ENCODE assay signal across 19 mouse cellular contexts in the genomic region with DNA sequence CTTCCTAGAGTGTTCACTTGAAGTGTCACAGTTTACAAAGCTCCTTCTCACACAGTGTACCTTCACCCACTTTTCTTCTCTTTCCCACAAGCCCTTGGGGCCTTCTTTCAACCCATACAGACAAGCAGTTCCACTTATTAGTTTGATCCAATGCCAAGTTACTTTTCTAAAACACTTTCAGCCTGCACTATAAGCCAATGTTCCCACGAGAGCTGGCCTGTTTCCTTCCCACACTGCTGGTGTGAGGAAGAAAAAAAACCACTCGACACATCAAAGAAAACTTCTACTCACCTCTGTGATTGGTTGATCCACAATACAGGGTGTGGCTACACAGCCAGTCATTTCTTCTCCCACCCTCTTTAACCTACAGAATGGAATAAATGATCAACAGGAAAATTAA.
DNase-seq lines count a peak whose midpoint lies in the region; ATAC-seq lines count a peak whose summit lies in the region.
"Had no signal": no experiment of that assay in that cellular context is flagged by ENCODE, and none has a peak within 500 bp of the region (broad histone marks: within the 10 kb centered on the region; RNA-seq: fewer than 3 reads in every experiment).

No protein-coding gene starts in this region.

- WGBS in heart, embryonic 13.5 days, result 34% methylated on average over 2 of the region's 2 CpGs
- 11% methylated on average over 2 of the region's 2 CpGs for WGBS in lung, embryonic 15.5 days
- 22% methylated on average over 2 of the region's 2 CpGs for WGBS in embryonic facial prominence, embryonic 14.5 days
- WGBS in limb, embryonic 15.5 days, result 13% methylated on average over 2 of the region's 2 CpGs

- no peak overlapping the region for H3K4me3 ChIP-seq in heart, embryonic 13.5 days
- H3K4me3 ChIP-seq in lung, embryonic 15.5 days, result no peak overlapping the region
- no peak overlapping the region for H3K4me3 ChIP-seq in embryonic facial prominence, embryonic 14.5 days (ENCODE audit: low read depth, low read length)
- no peak overlapping the region for H3K4me3 ChIP-seq in limb, embryonic 15.5 days
- H3K4me3 ChIP-seq: hindbrain, embryonic 10.5 days; liver, embryonic 13.5 days; megakaryocyte, embryonic 14.5 days had no signal

- DNase-seq in heart, postnatal 14 days, result no peak
- DNase-seq in lung, postnatal 10 days, result no peak
- DNase-seq in embryonic facial prominence, embryonic 14.5 days (ENCODE audit: low spot score), result peak; percentile 46
- no peak for DNase-seq in kidney, adult 11 months
- DNase-seq: adrenal gland, postnatal 25 days; B cell, adult 2 months; cerebellum, adult 2 months; gastrocnemius, postnatal 36 days; kidney, adult 2 months; kidney, postnatal 36 days; right cerebral cortex, adult 18-20 months; thymus, adult 2 months had no signal

- peaks cover 30% of the 10 kb centered on the region for H3K4me1 ChIP-seq in heart, embryonic 13.5 days
- peaks cover 24% of the 10 kb centered on the region for H3K4me1 ChIP-seq in lung, embryonic 15.5 days
- peaks cover 23% of the 10 kb centered on the region for H3K4me1 ChIP-seq in embryonic facial prominence, embryonic 14.5 days (ENCODE audit: control insufficient read depth, insufficient read depth, low read length)
- H3K4me1 ChIP-seq in limb, embryonic 15.5 days, result peaks cover 17% of the 10 kb centered on the region

- H3K4me2 ChIP-seq in heart, embryonic 13.5 days, result no peak overlapping the region
- H3K4me2 ChIP-seq in lung, embryonic 15.5 days, result no peak overlapping the region
- no peak overlapping the region for H3K4me2 ChIP-seq in embryonic facial prominence, embryonic 14.5 days (ENCODE audit: low read depth, low read length)
- no peak overlapping the region for H3K4me2 ChIP-seq in limb, embryonic 15.5 days
- H3K4me2 ChIP-seq: liver, embryonic 13.5 days had no signal

- H3K9ac ChIP-seq in heart, embryonic 13.5 days, result no peak overlapping the region
- H3K9ac ChIP-seq in lung, embryonic 15.5 days, result no peak overlapping the region
- H3K9ac ChIP-seq in embryonic facial prominence, embryonic 14.5 days (ENCODE audit: low read depth, low read length), result no peak overlapping the region
- H3K9ac ChIP-seq in limb, embryonic 15.5 days, result no peak overlapping the region
- H3K9ac ChIP-seq: liver, embryonic 13.5 days had no signal

- H3K9me3 ChIP-seq in heart, embryonic 13.5 days, result peaks cover 12% of the 10 kb centered on the region
- H3K9me3 ChIP-seq in lung, embryonic 15.5 days, result no peaks in the 10 kb centered on the region
- peaks cover 3% of the 10 kb centered on the region; the same call in 1 of the 2 replicates for H3K9me3 ChIP-seq in embryonic facial prominence, embryonic 14.5 days (ENCODE audit: control insufficient read depth, low read length)
- H3K9me3 ChIP-seq in limb, embryonic 15.5 days, result no peaks in the 10 kb centered on the region
- H3K9me3 ChIP-seq: hindbrain, embryonic 10.5 days; liver, embryonic 13.5 days had no signal

- ATAC-seq in heart, embryonic 13.5 days (ENCODE audit: extremely low read depth, insufficient number of reproducible peaks, low FRiP score, low TSS enrichment), result no peak
- 0 out of 2 replicates have a peak, but pooled peaks have one; percentile 44 for ATAC-seq in lung, embryonic 15.5 days (ENCODE audit: borderline replicate concordance, extremely low read depth, low FRiP score, low TSS enrichment)
- peak; percentile 55; the same call in 1 of the 2 replicates for ATAC-seq in embryonic facial prominence, embryonic 14.5 days (ENCODE audit: low read depth)
- ATAC-seq in limb, embryonic 15.5 days (ENCODE audit: insufficient number of reproducible peaks, low FRiP score, low TSS enrichment, low read depth), result no peak
- ATAC-seq: forebrain, embryonic 14.5 days had no signal

- H3K36me3 ChIP-seq in heart, embryonic 13.5 days, result no peaks in the 10 kb centered on the region
- H3K36me3 ChIP-seq in lung, embryonic 15.5 days, result no peaks in the 10 kb centered on the region
- no peaks in the 10 kb centered on the region for H3K36me3 ChIP-seq in embryonic facial prominence, embryonic 14.5 days (ENCODE audit: control insufficient read depth, insufficient read depth, low read length)
- H3K36me3 ChIP-seq in limb, embryonic 15.5 days, result no peaks in the 10 kb centered on the region
- H3K36me3 ChIP-seq: hindbrain, embryonic 10.5 days; liver, embryonic 13.5 days had no signal

- H3K27me3 ChIP-seq in heart, embryonic 13.5 days (replicated peaks), result no peaks in the 10 kb centered on the region
- no peaks in the 10 kb centered on the region for H3K27me3 ChIP-seq in lung, embryonic 15.5 days
- no peaks in the 10 kb centered on the region for H3K27me3 ChIP-seq in embryonic facial prominence, embryonic 14.5 days (replicated peaks; ENCODE audit: control insufficient read depth, insufficient read depth, low read length)
- H3K27me3 ChIP-seq in limb, embryonic 15.5 days, result no peaks in the 10 kb centered on the region
- H3K27me3 ChIP-seq: liver, embryonic 13.5 days had no signal

- H3K27ac ChIP-seq in heart, embryonic 13.5 days (replicated peaks), result peak overlapping the region; percentile 65
- peak overlapping the region; percentile 76 for H3K27ac ChIP-seq in lung, embryonic 15.5 days
- peak overlapping the region; percentile 68; the same call in 1 of the 2 replicates for H3K27ac ChIP-seq in embryonic facial prominence, embryonic 14.5 days (replicated peaks; ENCODE audit: low read depth, low read length)
- H3K27ac ChIP-seq in limb, embryonic 15.5 days, result peak overlapping the region; percentile 27; the same call in 1 of the 2 replicates
- H3K27ac ChIP-seq: hindbrain, embryonic 10.5 days; liver, embryonic 13.5 days had no signal

- intact Hi-C loops in heart, postnatal 14 days (cut with DNase I), result no loop called here

Comparison
In these comparisons a context has a peak if more than half of its experiments do, and no peak if none do; other contexts are left out.
1. ATAC-seq: peak in lung, embryonic 15.5 days (single experiment) and embryonic facial prominence, embryonic 14.5 days (single experiment); none in heart, embryonic 13.5 days (single experiment) and limb, embryonic 15.5 days (single experiment).
2. Peak in every context shown above with its lines, with median percentiles within 50 percentile points of each other: H3K27ac ChIP-seq.